Mouse (Mus musculus): ENCODE data around the gene Cass4. TPM values are rescaled to one million over a fixed set of nuclear protein-coding genes. Genes with fewer than 3 reads are reported as not detected.

Gene Cass4
- polyA plus RNA-seq, 1 experiment = 0.30 TPM

DNA sequence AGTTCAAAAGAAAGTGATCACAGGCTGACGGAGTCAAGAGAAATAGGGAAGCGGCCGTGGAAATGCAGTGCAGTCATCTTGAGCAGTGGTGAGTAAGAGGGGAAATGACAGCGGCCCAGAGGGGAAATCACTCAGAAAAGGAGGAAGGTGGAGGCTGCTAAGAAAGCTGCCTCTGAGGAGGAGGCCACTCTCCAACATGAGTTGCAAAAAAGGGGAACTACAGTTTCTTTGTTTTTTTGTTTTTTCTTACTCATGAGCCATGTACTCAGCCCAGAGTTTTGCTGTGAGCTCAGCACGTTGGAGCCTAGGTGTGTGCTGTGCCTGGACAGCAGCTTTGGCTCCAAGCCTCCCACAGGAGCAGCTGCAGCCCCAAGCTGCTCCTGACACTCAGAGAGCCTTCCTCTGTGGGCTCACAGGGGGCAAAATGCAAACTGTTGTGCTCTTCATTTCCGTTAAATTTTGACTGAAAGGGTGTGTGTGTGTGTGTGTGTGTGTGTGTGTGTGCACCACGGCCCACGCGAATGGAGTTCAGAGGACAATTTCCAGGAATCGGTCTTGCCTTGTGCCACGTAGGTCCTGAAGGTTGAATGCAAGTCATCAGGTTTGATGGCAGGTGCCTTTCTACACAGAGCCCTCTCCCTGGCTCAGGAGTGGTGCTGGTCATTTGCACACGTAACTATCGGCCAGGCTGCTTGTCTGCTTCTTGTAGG is 7.7 kb downstream of the Cass4 start:
- H3K27ac ChIP-seq (ENCODE audit: insufficient read depth, low read depth, low read length) = no peak overlapping the region
- H3K36me3 ChIP-seq (ENCODE audit: control insufficient read depth, insufficient read depth, low read length) = no peaks in the 10 kb centered on the region
- no peaks in the 10 kb centered on the region for H3K4me1 ChIP-seq (ENCODE audit: control insufficient read depth, insufficient read depth, low read length)
- TF ChIP-seq CTCF (conservative IDR thresholded peaks at IDR 0.05; ENCODE audit: insufficient read depth, insufficient read length, low read depth, low read length) (no peak), POLR2A (IDR thresholded peaks at IDR 0.05; ENCODE audit: low read depth, low read length) (no peak)
- H3K4me3 ChIP-seq (ENCODE audit: insufficient read depth, low read depth, low read length) = no peak overlapping the region
- peak; percentile 36 for DNase-seq
- no peaks in the 10 kb centered on the region for H3K27me3 ChIP-seq (replicated peaks; ENCODE audit: control insufficient read depth, insufficient read depth, low read length)
- WGBS = 50% methylated on average over 13 of the region's 13 CpGs

DNA sequence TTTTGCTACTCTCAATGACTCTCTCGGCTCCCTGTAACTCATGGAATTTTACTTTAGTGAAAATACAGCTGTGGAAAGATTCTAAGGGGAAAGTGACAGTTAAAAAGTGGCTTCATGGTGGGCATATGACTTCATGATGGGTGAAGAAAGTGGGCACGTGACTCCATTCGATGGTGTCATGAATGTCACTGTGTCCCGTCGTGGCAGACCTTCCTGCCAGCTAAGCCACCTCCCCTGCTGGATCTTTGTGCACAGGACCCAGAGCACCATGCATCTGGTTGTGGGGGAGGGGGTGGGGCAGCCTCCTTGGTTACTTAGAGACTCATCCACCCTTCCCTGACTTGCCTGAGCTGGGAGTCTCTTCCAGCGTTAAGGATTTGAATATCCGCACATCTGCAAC is 10.6 kb downstream of the Cass4 start:
- Histone ChIP-seq H3K4me3 (ENCODE audit: insufficient read depth, low read depth, low read length) (no peak overlapping the region), H3K36me3 (ENCODE audit: control insufficient read depth, insufficient read depth, low read length) (no peaks in the 10 kb centered on the region), H3K27me3 (replicated peaks; ENCODE audit: control insufficient read depth, insufficient read depth, low read length) (no peaks in the 10 kb centered on the region), H3K27ac (ENCODE audit: insufficient read depth, low read depth, low read length) (no peak overlapping the region), H3K4me1 (ENCODE audit: control insufficient read depth, insufficient read depth, low read length) (no peaks in the 10 kb centered on the region)
- TF ChIP-seq CTCF (conservative IDR thresholded peaks at IDR 0.05; ENCODE audit: insufficient read depth, insufficient read length, low read depth, low read length) (no peak), POLR2A (IDR thresholded peaks at IDR 0.05; ENCODE audit: low read depth, low read length) (no peak)
- 58% methylated on average over 7 of the region's 7 CpGs for WGBS
- no peak for DNase-seq

DNA sequence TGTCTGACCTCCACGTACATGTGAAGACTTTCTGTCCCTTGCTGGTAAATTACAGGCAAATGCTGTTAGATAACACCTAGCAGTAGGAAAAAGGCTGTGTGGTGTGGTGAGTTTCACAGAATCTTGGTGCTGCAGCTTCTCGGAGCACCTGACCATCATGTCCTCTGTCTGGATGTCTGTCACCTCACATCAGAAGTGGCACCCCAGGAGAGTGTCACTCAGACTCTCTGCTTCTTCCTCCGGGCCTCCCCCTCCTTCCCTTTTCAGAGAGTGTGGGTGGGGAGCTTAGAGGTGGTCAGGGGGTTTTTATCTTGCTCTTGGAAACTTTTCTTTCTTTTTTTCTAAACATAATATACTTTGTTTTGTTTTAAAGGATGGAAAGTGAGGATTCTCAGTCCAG is 11.4 kb downstream of the Cass4 start:
- H3K27ac ChIP-seq (ENCODE audit: insufficient read depth, low read depth, low read length) = no peak overlapping the region
- no peaks in the 10 kb centered on the region for H3K27me3 ChIP-seq (replicated peaks; ENCODE audit: control insufficient read depth, insufficient read depth, low read length)
- DNase-seq = no peak
- no peaks in the 10 kb centered on the region for H3K36me3 ChIP-seq (ENCODE audit: control insufficient read depth, insufficient read depth, low read length)
- no peaks in the 10 kb centered on the region for H3K4me1 ChIP-seq (ENCODE audit: control insufficient read depth, insufficient read depth, low read length)
- TF ChIP-seq POLR2A (IDR thresholded peaks at IDR 0.05; ENCODE audit: low read depth, low read length) = no peak
- TF ChIP-seq CTCF (conservative IDR thresholded peaks at IDR 0.05; ENCODE audit: insufficient read depth, insufficient read length, low read depth, low read length) = no peak
- WGBS = 75% methylated on average over 3 of the region's 3 CpGs
- H3K4me3 ChIP-seq (ENCODE audit: insufficient read depth, low read depth, low read length) = no peak overlapping the region

DNA sequence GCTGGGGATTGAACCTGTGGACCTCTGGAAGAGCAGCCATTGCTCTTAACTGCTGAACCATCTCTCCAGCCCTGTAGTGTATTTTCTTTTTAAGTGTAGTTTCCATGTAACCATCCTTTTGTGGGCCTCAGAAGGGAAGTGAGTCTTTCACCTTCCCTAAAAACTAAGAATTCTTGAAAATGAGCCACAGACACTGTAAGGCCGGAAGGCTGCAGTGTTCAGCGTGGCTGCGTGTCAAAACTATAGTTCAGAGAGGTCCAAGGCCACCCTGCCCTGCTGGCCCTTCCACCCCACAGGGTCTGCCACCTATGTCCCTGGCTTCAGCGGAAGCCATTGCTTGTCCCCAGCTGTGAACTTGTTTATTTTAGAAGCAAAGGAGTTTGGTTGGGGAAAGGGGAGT is 12.6 kb downstream of the Cass4 start:
- Histone ChIP-seq H3K36me3 (ENCODE audit: control insufficient read depth, insufficient read depth, low read length) (no peaks in the 10 kb centered on the region), H3K4me1 (ENCODE audit: control insufficient read depth, insufficient read depth, low read length) (no peaks in the 10 kb centered on the region), H3K27me3 (replicated peaks; ENCODE audit: control insufficient read depth, insufficient read depth, low read length) (no peaks in the 10 kb centered on the region), H3K4me3 (ENCODE audit: insufficient read depth, low read depth, low read length) (no peak overlapping the region), H3K27ac (ENCODE audit: insufficient read depth, low read depth, low read length) (no peak overlapping the region)
- no peak for TF ChIP-seq CTCF (conservative IDR thresholded peaks at IDR 0.05; ENCODE audit: insufficient read depth, insufficient read length, low read depth, low read length)
- no peak for TF ChIP-seq POLR2A (IDR thresholded peaks at IDR 0.05; ENCODE audit: low read depth, low read length)
- peak; percentile 15 for DNase-seq
- WGBS = 47% methylated on average over 4 of the region's 4 CpGs

DNA sequence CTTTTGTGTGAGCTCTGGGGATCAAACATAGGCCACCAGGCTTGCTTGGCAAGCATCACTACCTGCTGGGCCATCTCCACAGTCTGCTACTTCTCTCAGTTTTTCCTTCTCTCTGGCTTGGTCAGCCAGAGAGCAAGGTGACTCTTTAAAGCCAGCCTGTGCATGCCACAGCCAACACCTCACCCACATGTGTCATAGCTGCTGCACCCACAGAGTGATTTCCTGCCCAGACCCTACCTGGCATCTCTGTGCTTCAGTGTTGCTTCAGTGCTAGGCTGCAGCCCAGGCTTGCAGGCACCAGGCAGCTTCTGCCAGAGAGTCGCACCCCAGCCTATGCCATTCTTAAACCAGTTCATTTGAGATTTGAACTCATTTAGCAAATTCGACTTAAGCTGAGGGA is 13.9 kb downstream of the Cass4 start:
- Histone ChIP-seq H3K27me3 (replicated peaks; ENCODE audit: control insufficient read depth, insufficient read depth, low read length) (no peaks in the 10 kb centered on the region), H3K4me3 (ENCODE audit: insufficient read depth, low read depth, low read length) (no peak overlapping the region), H3K27ac (ENCODE audit: insufficient read depth, low read depth, low read length) (no peak overlapping the region), H3K4me1 (ENCODE audit: control insufficient read depth, insufficient read depth, low read length) (no peaks in the 10 kb centered on the region), H3K36me3 (ENCODE audit: control insufficient read depth, insufficient read depth, low read length) (no peaks in the 10 kb centered on the region)
- no peak for DNase-seq
- WGBS = 87% methylated on average over 2 of the region's 2 CpGs
- TF ChIP-seq CTCF (conservative IDR thresholded peaks at IDR 0.05; ENCODE audit: insufficient read depth, insufficient read length, low read depth, low read length) (no peak), POLR2A (IDR thresholded peaks at IDR 0.05; ENCODE audit: low read depth, low read length) (no peak)

DNA sequence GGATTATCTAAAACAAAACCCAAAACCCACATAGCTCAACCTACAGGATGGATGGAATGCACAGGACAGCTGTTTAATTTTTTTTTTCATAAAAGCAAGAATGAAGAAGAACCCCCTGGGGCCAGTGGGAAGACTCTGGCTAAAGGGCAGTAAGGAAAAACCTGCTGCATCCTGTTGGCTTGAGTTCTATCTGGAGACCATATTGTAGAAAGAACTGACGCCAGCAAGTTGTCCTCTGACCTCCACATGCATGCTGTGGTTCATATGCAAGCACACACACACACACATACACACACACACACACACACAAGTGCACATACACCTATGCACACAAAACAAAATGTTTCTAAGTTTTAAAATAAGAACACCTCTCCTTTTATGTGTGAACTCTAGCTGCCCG is 17.1 kb downstream of the Cass4 start:
- H3K4me1 ChIP-seq (ENCODE audit: control insufficient read depth, insufficient read depth, low read length) = no peaks in the 10 kb centered on the region
- H3K36me3 ChIP-seq (ENCODE audit: control insufficient read depth, insufficient read depth, low read length) = no peaks in the 10 kb centered on the region
- H3K27ac ChIP-seq (ENCODE audit: insufficient read depth, low read depth, low read length) = no peak overlapping the region
- DNase-seq = no peak
- H3K4me3 ChIP-seq (ENCODE audit: insufficient read depth, low read depth, low read length) = no peak overlapping the region
- H3K27me3 ChIP-seq (replicated peaks; ENCODE audit: control insufficient read depth, insufficient read depth, low read length) = no peaks in the 10 kb centered on the region
- TF ChIP-seq POLR2A (IDR thresholded peaks at IDR 0.05; ENCODE audit: low read depth, low read length) (no peak), CTCF (conservative IDR thresholded peaks at IDR 0.05; ENCODE audit: insufficient read depth, insufficient read length, low read depth, low read length) (no peak)
- 91% methylated on average over 2 of the region's 2 CpGs for WGBS

DNA sequence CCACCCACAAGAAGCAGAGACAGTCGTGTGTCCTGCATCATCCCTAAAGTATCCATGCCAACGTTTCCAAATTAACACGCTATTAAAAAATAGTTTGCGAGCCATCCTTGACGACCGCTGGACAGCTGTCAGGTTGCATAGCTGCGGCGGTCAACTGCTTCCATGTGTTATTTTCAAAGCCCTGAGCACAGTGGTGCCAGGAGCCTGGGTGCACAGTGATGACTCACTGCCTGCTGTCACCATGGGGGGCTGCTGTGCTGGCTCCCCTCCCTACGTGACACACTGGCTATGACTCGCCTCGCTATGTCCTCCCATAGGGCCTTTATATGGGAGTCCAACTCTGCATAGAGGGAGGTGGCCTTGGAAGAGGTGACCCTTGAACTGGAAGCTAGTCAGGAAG is 17.5 kb downstream of the Cass4 start:
- Histone ChIP-seq H3K36me3 (ENCODE audit: control insufficient read depth, insufficient read depth, low read length) (no peaks in the 10 kb centered on the region), H3K27me3 (replicated peaks; ENCODE audit: control insufficient read depth, insufficient read depth, low read length) (no peaks in the 10 kb centered on the region), H3K4me3 (ENCODE audit: insufficient read depth, low read depth, low read length) (no peak overlapping the region), H3K4me1 (ENCODE audit: control insufficient read depth, insufficient read depth, low read length) (no peaks in the 10 kb centered on the region), H3K27ac (ENCODE audit: insufficient read depth, low read depth, low read length) (no peak overlapping the region)
- 83% methylated on average over 11 of the region's 11 CpGs for WGBS
- no peak for DNase-seq
- no peak for TF ChIP-seq POLR2A (IDR thresholded peaks at IDR 0.05; ENCODE audit: low read depth, low read length)
- TF ChIP-seq CTCF (conservative IDR thresholded peaks at IDR 0.05; ENCODE audit: insufficient read depth, insufficient read length, low read depth, low read length) = no peak

All from kidney, adult 2 months (tissue).